Mouse (Mus musculus) left cerebral cortex, postnatal 10 days (tissue): Measurements from ENCODE around the gene Csrp1. TPM values are rescaled to one million over a fixed set of nuclear protein-coding genes. Genes with fewer than 3 reads are reported as not detected.

Experiments
- DNase-seq, 2 experiments: peaks; one replicate each; pipeline ENCODE4 v3.0.0; 2021 to 2022; ENCODE audit warnings: low spot score in 2 of 2, mixed read lengths in 1 of 2; ENCODE audit errors: extremely low spot score in 1 of 2
- intact Hi-C: fragments of 180-260 bp; cut with DNase I; formaldehyde crosslinking; loops from one replicate; pipeline ENCODE4 v1.15.1; 2025
- total RNA-seq, 2 experiments: library from RNA; stranded (reverse); gene quantifications; 2 replicates each; pipeline ENCODE4 v1.2.3; 2021

Gene Csrp1
- total RNA-seq, 2 experiments from 2014 or later: 67.3 to 85.0 TPM

- no peak for DNase-seq
- intact Hi-C loops: no loop called here
These were observed 72.5 kb downstream of the Csrp1 start for GRCm38 (mm10) chr1:135792143-135792939.

- intact Hi-C loops: no loop called here
- peak; percentile 23 to 70 for DNase-seq
These were observed 73.7 kb downstream of the Csrp1 start for GRCm38 (mm10) chr1:135793370-135794215.

GRCm38 (mm10) chr1:135794216-135795134 is 74.6 kb downstream of the Csrp1 start:
- intact Hi-C loops: no loop called here
- no peak for DNase-seq

DNA sequence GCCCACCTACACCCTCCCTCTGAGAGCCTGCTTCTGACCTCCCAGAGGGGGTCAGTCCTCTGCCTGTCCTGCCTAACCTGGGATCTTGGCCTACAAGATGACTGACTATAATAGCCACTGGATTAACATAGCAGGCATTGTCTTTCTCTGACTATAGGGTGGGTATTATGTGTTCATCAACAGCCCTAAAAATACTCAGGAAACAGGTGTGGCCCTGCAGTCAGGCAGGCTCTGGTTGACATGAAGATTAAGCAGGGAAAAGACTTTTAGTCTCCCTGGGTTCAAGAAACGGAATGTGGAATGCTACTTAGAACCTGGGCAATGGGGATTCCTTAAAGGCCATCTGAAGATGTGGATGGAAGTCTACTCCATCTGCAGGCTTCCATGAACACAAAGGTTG is 78.6 kb downstream of the Csrp1 start:
- intact Hi-C loops: no loop called here
- DNase-seq: no peak

GRCm38 (mm10) chr1:135799109-135799627 is 79.3 kb downstream of the Csrp1 start:
- intact Hi-C loops: no loop called here
- no peak for DNase-seq

- no peak for DNase-seq
- intact Hi-C loops: no loop called here
These were observed 80.5 kb downstream of the Csrp1 start for GRCm38 (mm10) chr1:135800192-135800950.

Other genes starting within 250 kb of the Csrp1 start
- 100 to 1,000 TPM; 227 to 238 TPM for gene Nav1, start 112.8 kb upstream of the Csrp1 start, total RNA-seq
- gene Phlda3, start 46.1 kb downstream of the Csrp1 start, total RNA-seq: 10 to 100 TPM; 11.5 to 11.6 TPM
- 1 to 10 TPM in 1 of 2 experiments, under 1 TPM in 1; 0.99 to 1.1 TPM for gene Tnni1, start 59.4 kb downstream of the Csrp1 start, total RNA-seq
- gene Lad1, start 98.5 kb downstream of the Csrp1 start, total RNA-seq: under 1 TPM; 0.75 to 0.91 TPM
- 1 to 10 TPM; 2.0 to 3.3 TPM for gene Tnnt2, start 116.3 kb downstream of the Csrp1 start, total RNA-seq
- gene Pkp1, start 199.1 kb downstream of the Csrp1 start, total RNA-seq: under 1 TPM; 0.16 to 0.19 TPM